Mouse (Mus musculus): ENCODE results near the gene Rab28.
"Not testable (repeated sequence)": the region's sequence is repeated elsewhere in the genome, so short reads cannot be mapped to it uniquely, and the experiment has no call there.

Gene Rab28

GRCm38 (mm10) chr5:41708051-41708630 lies at the start of gene Rab28:
Gene Rab28 (minus strand): TSS chr5:41708157.
- peak; percentile 95 for DNase-seq

- DNase-seq, result no peak
Measured at GRCm38 (mm10) chr5:41757338-41757737, 49.4 kb upstream of the Rab28 start.

GRCm38 (mm10) chr5:41756396-41756795 lies 48.4 kb upstream of the Rab28 start:
- no peak for DNase-seq

DNA sequence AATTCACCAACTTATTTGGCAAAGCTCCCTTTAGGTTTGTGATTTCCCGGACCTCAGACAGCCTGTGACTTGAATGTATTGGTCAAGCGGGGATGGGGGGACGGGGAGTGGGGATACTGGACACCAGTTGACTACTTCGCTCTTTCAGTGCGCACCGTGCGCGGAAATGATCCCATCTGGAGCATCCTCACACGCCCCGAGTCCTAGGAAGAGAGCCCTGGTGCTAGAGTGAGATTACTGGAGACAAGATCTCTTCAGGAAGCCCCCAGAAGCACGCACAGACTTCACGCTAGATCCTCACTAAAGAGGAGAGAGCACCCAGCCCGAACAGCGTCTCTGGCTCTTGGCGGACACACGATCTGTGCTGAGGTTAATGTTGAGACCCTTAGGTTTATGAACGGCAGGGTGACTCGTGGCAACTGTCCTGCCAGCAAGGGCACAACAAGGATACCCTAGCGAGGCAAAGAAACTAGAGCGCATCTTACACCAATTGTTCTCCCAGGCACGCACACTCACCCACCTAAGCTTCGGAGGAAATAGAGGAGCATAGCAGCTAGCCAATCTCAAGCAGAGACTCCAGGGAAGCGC lies 47.5 kb upstream of the Rab28 start:
- no peak for DNase-seq

- no peak for DNase-seq
Measured at GRCm38 (mm10) chr5:41754836-41755235, 46.9 kb upstream of the Rab28 start.

GRCm38 (mm10) chr5:41754226-41754775 lies 46.3 kb upstream of the Rab28 start:
- DNase-seq, result no peak

DNA sequence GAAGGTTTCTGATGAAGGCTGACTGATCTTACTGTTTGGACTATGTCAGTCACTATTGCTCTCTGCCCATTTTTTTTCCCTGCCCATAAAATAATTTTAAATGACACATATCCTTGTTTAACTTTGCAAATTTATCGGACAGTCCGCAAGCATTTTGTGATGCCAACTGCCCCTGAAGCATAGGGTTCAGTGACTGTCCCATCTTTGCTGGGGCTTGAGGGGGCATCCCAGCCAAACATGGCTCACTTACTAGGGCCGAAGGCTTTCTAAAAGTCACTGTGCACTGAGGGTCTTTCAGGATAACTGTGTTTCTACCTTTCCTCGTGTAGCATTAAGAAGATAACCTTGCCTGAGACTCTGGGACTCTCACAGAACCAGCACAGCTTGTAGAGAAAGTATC lies 44.8 kb upstream of the Rab28 start:
- DNase-seq, result no peak

GRCm38 (mm10) chr5:41744898-41745780 lies 37.2 kb upstream of the Rab28 start:
- no peak for DNase-seq

DNA sequence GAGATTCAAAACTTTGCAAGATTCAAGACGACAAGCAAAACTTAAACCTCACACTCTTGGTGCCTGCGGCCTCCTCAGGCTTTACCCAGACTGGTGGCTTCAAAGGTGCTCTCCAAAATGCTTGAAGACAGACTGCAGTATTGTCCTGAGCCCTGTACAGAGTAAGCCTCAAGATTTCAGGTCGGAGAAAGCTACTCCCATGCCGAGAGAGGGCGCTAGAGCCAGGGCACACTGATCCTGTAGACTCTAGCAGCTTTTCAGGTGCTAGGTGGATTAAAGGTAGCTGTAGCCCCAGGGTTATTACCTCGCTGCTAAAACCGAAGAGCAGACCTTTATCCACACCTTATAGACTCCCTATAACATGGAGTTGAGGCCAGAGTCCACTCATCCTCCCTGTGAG lies 36.3 kb upstream of the Rab28 start:
- DNase-seq, result no peak

DNA sequence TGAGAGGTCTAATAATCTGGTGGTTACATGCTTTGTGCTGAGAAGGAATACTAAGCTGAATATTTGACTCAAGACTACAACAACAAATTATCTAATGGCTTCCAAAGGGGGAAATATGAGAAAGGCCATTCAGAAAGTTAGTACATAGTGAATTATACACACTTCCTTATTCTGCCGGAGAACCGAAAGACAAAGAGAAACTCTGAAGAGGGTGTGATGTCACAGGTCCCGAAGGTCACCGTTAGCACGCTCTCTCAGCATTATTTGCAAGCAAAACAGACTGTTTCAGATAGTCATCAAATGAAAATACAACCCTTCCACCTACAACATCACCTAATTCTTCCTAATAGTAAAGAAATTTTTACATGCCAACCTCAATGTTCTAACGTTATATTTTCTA lies 30.9 kb upstream of the Rab28 start:
- no peak for DNase-seq

- DNase-seq, result no peak
Measured at GRCm38 (mm10) chr5:41737039-41737438, 29.1 kb upstream of the Rab28 start.

DNA sequence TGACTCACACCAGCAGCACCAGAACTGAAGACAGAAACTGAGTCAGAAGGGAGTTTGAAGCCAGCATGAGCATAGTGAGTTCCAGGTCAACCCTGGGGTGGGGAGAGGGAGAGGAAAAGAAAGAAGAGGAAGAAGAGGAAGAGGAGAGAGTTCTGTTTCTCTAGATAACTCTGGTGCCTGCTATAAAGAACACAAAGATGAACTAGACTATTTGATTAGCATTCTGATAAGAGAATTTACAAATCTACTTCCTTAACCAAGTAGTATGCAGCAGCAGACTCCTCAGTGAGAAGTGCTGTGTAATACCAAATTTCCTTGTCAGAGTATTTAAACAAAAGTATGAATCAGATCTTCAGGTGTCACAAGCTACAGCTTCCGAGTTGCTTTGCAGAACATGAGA lies 19.1 kb upstream of the Rab28 start:
- no peak for DNase-seq

GRCm38 (mm10) chr5:41725573-41725972 lies 17.6 kb upstream of the Rab28 start:
- no peak for DNase-seq

DNA sequence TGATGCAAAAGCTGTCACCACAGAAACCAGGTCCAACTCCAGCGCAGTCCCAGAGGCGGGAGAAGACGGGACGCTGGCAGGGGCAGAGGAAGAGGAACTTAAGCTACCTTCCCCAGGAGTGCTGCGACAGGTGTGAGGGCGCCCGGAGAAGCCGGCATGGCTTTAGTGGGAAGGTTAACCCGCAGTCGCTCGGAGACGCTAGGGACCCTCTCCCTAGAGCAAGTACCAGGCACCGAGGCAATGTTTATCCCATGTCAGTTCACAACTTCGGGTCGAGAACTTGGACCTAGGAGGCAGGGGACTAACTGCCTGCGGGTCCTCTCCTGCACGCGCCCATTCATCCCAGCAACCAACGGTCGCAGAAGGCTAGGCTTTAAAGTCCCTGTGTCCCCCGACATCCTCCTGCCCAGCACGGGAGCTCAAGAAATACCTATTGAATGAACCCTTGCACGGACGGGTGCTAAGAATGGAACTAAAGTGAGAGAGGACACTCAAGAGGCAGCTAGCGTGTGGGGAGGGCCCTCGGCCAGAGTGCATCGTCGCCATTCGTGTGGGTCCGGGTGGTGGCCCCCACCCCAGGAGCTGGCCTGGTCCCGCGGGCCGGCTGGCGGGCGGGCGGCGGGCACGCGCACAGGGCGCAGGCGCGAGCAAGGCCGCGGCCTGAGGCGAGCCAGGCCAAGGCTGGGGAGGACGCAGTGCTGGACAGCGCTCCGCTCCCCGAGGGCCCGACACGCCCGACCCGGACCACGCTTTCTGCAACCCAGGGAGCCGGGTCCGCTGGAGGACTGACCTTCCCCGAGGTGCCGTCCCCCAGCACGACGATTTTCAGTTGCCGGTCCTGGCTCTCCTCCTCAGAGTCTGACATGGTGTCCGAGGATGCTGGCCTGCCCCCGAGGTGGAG lies 592 bp downstream of the Rab28 start:
- DNase-seq, result peak; percentile 34

- DNase-seq, result no peak
Measured at GRCm38 (mm10) chr5:41706777-41707114, 1.2 kb downstream of the Rab28 start.

DNA sequence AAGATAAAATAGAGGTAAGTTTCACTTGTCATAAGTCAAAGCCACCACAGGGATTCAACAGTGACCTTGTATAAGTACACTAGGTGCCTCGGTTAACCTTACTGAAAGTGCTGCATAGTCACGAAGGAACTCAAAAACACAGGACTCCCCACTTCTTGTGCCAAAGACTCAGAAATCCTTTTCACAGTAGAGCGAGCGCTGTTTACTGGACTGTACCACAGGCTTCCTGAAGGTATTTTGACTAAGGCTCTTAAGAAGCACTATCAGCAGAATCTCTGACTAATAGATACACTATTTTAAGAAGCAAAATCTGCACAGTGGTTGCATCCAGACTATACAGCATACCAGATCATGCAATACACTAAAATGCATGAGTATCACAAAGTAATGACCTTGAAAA lies 6.9 kb downstream of the Rab28 start:
- not testable (repeated sequence) for DNase-seq

DNA sequence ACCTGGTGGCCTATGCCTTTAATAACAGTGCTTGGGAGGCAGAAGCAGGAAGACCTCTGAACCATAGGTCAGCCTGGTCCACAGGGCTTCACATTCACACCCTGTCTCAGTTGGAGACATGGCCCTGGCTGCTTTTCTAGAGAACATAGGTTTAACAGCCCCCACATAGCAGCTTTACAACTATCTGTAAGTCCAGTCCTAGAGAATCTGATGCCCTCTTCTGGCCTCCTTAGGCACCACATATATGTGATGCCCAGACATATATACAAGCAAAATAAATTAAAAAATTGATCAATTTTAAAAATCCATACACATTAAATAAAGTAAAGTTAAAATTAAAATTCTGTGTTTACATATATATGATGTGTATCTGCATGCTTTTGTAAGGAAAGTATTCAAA lies 10.0 kb downstream of the Rab28 start:
- no peak for DNase-seq

- no peak for DNase-seq
Measured at GRCm38 (mm10) chr5:41685016-41685415, 22.9 kb downstream of the Rab28 start.

DNA sequence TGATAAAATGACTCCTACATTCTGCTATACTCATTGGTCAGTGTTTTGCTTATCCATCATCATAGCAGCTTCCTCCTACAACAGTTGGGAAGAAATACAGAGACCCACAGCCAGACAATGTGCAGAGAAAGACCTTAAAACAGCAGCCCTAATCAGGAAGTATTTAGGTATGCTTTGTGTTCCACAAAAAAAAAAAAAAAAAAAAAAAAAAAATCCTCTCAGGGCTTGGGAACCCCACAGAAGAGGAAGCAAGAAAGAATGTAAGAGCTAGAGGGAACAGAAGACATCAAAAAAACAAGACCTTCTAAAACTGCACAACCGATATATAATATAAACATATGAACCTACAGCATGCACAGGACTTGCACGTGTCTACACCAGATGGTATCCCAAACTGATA lies 24.0 kb downstream of the Rab28 start:
- DNase-seq, result no peak

DNA sequence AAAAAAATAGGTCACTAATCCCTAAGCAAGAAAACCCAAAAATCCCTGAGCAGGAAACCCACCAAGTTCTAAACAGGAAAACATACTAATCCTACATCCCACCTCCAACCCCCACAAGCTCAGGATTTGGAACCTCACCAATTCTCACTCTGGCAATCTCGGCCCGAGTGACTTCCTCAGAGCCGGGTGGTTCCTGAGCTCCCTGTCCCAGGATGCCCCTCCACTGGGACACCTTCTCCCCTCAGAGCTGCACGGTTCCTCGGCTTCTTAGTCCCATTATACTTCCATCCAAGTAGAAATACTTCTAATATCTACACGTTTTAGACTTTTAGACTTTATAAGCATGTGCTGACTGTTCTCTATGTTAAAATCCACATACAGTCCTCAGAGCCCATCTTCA lies 41.9 kb downstream of the Rab28 start:
- DNase-seq, result no peak

- DNase-seq, result no peak
Measured at GRCm38 (mm10) chr5:41636793-41637192, 71.2 kb downstream of the Rab28 start.

- no peak for DNase-seq
Measured at GRCm38 (mm10) chr5:41627224-41628144, 80.5 kb downstream of the Rab28 start.

All from cerebellum, adult 8-10 months (tissue).